Mouse (Mus musculus) heart, postnatal 0 days (tissue): ENCODE results near the gene Cd8a.

Experiments used
- CTCF ChIP-seq: IDR thresholded peaks from 2 replicates; pipeline ENCODE4 v1.5.1; 2016; ENCODE audit warnings: antibody characterized with exemption, control low read depth, low read depth
- EP300 ChIP-seq: IDR thresholded peaks from 2 replicates; pipeline ENCODE4 v1.6.1; 2016; ENCODE audit warnings: antibody characterized with exemption, low read depth

GRCm38 (mm10) chr6:71324816-71325215 lies 48.4 kb upstream of the Cd8a start:
- TF ChIP-seq CTCF (no peak), EP300 (no peak)
